Mouse (Mus musculus) liver, embryonic 15.5 days (tissue): Measurements from ENCODE around the gene Cbfb. TPM values are rescaled to one million over a fixed set of nuclear protein-coding genes. Genes with fewer than 3 reads are reported as not detected.
A peak's percentile ranks its signal among the peaks of the same experiment; 100 is the strongest.
"Not testable (repeated sequence)": the region's sequence is repeated elsewhere in the genome, so short reads cannot be mapped to it uniquely, and the experiment has no call there.

Source experiments
- ATAC-seq: fragments of 200-750 bp; cut with Nextera tagmentation; 2 replicates; pipeline ENCODE4 v1.8.0; 2017; ENCODE audit warnings: moderate number of reproducible peaks, mild to moderate bottlenecking, moderate library complexity; ENCODE audit not compliant: insufficient read depth
- H3K27ac ChIP-seq: fragments of 300-500 bp; sonication (generic); replicated peaks from 2 replicates; pipeline ENCODE4 v1.5.1; 2015; ENCODE audit warnings: mild to moderate bottlenecking, inconsistent platforms
- H3K27me3 ChIP-seq: fragments of 300-500 bp; sonication (generic); 2 replicates; pipeline ENCODE4 v1.6.1; 2015; ENCODE audit warnings: mild to moderate bottlenecking, inconsistent platforms
- H3K36me3 ChIP-seq: fragments of 300-500 bp; sonication (generic); replicated peaks from 2 replicates; pipeline ENCODE4 v1.6.1; 2015; ENCODE audit warnings: moderate library complexity, mild to moderate bottlenecking, inconsistent platforms
- H3K4me1 ChIP-seq: fragments of 300-500 bp; sonication (generic); replicated peaks from 2 replicates; pipeline ENCODE4 v1.6.1; 2015; ENCODE audit warnings: inconsistent platforms
- H3K4me2 ChIP-seq: fragments of 300-500 bp; sonication (generic); 2 replicates; pipeline ENCODE4 v1.6.1; 2015; ENCODE audit warnings: moderate library complexity, mild to moderate bottlenecking, inconsistent platforms
- H3K4me3 ChIP-seq: fragments of 300-500 bp; sonication (generic); replicated peaks from 2 replicates; pipeline ENCODE4 v1.5.1; 2015; ENCODE audit warnings: mild to moderate bottlenecking, inconsistent platforms
- H3K9ac ChIP-seq: fragments of 300-500 bp; sonication (generic); 2 replicates; pipeline ENCODE4 v1.6.1; 2015; ENCODE audit warnings: moderate library complexity, mild to moderate bottlenecking, inconsistent platforms
- H3K9me3 ChIP-seq: fragments of 300-500 bp; sonication (generic); replicated peaks from 2 replicates; pipeline ENCODE4 v1.6.1; 2016; ENCODE audit warnings: inconsistent platforms
- WGBS: fragments of 180-500 bp; shearing (Covaris S2); methylation state at CpG from one replicate; pipeline ENCODE4 v1.1.7; 2015; ENCODE audit warnings: mixed read lengths; ENCODE audit not compliant: insufficient replicate concordance; 5-methylcytosine and 5-hydroxymethylcytosine counted together
- polyA plus RNA-seq: library from polyadenylated mRNA; unstranded; fragments of >200 nt; fragmentation: Nextera tagmentation; extraction: Ambion mirVana; gene quantifications from 2 replicates; pipeline ENCODE4 v1.2.1, GENCODE M21; 2015

The Cbfb gene
- polyA plus RNA-seq, 1 experiment from 2014 or later = 6.5 TPM

DNA sequence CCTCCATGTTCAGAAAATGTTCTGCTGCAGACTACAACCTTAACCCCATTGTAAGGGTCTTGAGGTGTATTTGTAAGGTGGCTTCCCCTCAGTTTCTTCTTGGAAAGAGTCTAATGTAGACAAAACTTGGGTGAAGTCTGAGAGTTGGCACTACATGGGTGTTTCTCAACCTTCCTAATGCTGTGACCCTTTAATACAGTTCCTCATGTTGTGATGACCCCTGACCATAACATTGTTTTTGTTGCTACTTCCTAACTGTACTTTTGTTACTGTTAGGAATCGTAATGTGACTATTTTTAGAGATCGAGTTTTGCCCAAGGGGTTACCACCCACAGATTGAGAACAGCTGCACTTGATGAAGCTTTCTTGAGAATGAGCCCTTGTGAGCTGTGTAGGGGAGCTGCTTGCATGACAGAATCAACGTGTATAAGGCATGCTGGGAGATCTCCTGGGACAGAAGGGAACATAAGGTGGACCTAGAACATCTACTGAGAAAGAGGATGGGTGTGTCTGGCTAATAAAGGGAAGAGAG is 9.3 kb upstream of the Cbfb start:
- H3K36me3 ChIP-seq = no peaks in the 10 kb centered on the region
- ATAC-seq = no peak
- WGBS = 38% methylated on average over 3 of the region's 3 CpGs
- H3K4me2 ChIP-seq = no peak overlapping the region
- no peaks in the 10 kb centered on the region; the same call in 1 of the 2 replicates for H3K27me3 ChIP-seq
- H3K4me1 ChIP-seq = no peaks in the 10 kb centered on the region
- no peak overlapping the region for H3K27ac ChIP-seq
- H3K4me3 ChIP-seq = no peak overlapping the region
- H3K9me3 ChIP-seq = no peaks in the 10 kb centered on the region
- no peak overlapping the region for H3K9ac ChIP-seq

DNA sequence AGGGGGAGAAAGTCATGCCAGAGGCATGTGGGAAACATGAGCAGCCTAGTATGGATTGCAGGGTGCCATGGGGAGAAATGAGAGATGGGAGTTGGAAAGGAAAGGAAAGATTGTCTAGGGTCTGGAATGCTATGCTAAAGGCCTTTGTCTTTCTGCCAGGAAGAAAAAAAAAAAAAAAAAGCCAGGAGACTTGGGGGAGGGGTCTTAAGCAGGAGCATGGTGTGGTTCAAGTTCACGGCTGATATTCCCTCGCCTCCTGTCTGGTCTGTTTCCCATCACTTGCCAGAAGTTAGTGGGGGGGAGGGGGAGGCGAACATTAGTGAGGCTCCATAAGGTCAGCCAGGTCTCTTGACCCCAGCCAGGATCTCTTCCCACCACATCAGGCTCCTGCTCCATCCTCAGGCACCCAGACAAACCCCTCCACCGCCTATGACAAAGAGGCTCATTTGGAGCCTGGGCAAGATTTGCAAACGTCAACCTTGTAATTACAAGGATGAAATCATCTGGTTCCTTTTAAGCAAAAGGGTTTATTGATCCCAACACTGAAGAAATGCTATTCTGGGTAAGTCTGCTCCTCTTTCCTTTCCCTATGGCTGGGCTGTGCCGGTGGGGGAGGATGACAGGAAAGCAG is 6.1 kb upstream of the Cbfb start:
- H3K27me3 ChIP-seq = peaks cover 13% of the 10 kb centered on the region
- no peak overlapping the region for H3K9ac ChIP-seq
- no peak overlapping the region for H3K27ac ChIP-seq
- no peaks in the 10 kb centered on the region for H3K4me1 ChIP-seq
- no peak overlapping the region for H3K4me2 ChIP-seq
- no peak for ATAC-seq
- H3K36me3 ChIP-seq = no peaks in the 10 kb centered on the region
- H3K4me3 ChIP-seq = no peak overlapping the region
- no peaks in the 10 kb centered on the region for H3K9me3 ChIP-seq
- WGBS = 28% methylated on average over 6 of the region's 6 CpGs

DNA sequence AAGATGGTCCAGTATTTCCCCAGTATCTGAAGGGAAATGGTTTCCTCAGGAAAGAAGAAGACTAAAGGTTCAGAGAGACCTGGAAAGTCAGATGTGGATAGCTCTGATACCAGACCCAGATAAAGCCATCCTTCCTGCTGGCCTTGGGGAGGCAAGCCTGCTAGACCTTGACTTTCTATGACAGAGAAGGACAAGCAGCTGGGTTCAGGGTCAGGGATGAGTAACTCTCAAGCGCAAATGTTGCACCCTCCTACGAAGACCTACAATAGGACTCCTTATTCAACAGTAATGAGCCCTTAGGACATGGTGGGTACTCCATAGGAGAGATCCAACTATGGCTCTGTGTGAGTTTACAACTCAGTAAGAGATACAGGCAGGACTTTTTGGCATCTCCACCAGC is 5.3 kb upstream of the Cbfb start:
- Histone ChIP-seq H3K27me3 (peaks cover 21% of the 10 kb centered on the region), H3K4me3 (no peak overlapping the region), H3K4me2 (no peak overlapping the region), H3K27ac (no peak overlapping the region), H3K4me1 (peaks cover under 1% of the 10 kb centered on the region; the same call in 1 of the 2 replicates), H3K9me3 (no peaks in the 10 kb centered on the region), H3K9ac (no peak overlapping the region), H3K36me3 (no peaks in the 10 kb centered on the region)
- 77% methylated on average over 2 of the region's 2 CpGs for WGBS
- ATAC-seq = no peak

DNA sequence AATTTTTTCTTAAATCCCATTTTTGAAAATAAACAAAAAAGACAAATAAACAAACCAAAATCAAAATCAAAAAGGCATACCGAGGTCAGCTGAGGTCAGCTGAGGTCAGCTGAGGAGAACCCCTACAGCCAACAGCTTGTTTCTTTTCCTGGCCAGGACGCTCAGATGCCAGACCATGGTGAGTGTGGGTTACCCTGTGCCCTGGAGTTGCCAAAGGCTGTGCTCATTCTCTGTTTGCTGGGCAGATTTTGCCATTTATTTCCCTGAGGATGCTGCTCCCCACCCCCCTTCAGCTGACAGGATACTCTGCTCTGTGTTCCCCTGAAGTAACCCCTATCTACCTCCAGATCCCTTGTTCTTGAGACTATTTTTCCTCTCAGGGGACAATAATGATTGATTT is 3.4 kb upstream of the Cbfb start:
- H3K4me3 ChIP-seq = no peak overlapping the region
- peaks cover 18% of the 10 kb centered on the region for H3K4me1 ChIP-seq
- no peak for ATAC-seq
- no peaks in the 10 kb centered on the region for H3K36me3 ChIP-seq
- H3K9ac ChIP-seq = no peak overlapping the region
- H3K9me3 ChIP-seq = no peaks in the 10 kb centered on the region
- H3K4me2 ChIP-seq = no peak overlapping the region
- no peak overlapping the region for H3K27ac ChIP-seq
- H3K27me3 ChIP-seq = peaks cover 40% of the 10 kb centered on the region
- WGBS = 52% methylated on average over 2 of the region's 2 CpGs

DNA sequence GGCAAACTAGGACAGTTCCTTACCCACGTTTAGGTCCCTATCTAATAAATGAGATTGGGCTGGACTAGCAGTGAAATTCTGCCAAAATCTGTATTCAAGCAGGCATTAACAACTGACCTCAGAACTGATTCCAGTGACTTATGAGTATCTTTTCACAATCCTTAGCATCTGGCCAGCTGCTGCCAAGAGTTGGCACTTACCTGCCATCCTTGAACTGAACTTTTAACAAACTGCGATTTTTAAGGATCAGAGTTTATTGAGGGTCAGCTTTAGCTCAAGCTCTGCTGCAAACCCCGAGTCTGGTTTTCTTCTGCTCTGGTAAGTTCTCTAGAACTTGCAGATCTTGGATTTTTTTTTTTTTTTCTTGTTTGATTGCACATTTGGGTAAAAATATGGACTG is 892 bp upstream of the Cbfb start:
- ATAC-seq = no peak
- H3K4me2 ChIP-seq = peak overlapping the region; percentile 79; the same call in 1 of the 2 replicates

DNA sequence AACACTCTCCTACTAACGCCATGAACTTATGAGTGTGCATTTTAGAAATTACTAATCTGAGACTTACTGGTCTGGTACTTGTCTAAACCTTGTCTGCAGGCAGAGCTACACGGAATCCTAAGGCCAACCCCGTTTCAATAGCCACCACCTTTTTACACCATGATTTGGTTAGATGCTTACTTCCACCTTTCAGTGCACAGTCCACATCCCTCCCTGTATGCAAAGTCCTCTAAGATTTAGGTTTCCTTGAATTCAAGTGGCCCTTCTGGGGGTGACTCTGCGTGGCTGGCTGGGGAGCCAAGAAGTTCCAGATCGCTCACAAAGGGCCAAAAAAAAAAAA is 463 bp upstream of the Cbfb start:
- Histone ChIP-seq H3K9me3 (no peaks in the 10 kb centered on the region), H3K4me1 (peaks cover 20% of the 10 kb centered on the region), H3K27me3 (peaks cover 57% of the 10 kb centered on the region), H3K4me3 (peak overlapping the region; percentile 67), H3K27ac (0 out of 2 replicates have a peak overlapping the region, but pooled peaks have one; percentile 38), H3K36me3 (no peaks in the 10 kb centered on the region), H3K4me2 (peak overlapping the region; percentile 79), H3K9ac (no peak overlapping the region)
- peak; percentile 8; the same call in 1 of the 2 replicates for ATAC-seq
- WGBS = 3% methylated on average over 5 of the region's 5 CpGs

More for the DNA sequence above, 892 bp upstream of the Cbfb start:
- no peaks in the 10 kb centered on the region for H3K36me3 ChIP-seq
- H3K9ac ChIP-seq = no peak overlapping the region
- peaks cover 20% of the 10 kb centered on the region for H3K4me1 ChIP-seq
- no peak overlapping the region for H3K27ac ChIP-seq
- no peaks in the 10 kb centered on the region for H3K9me3 ChIP-seq
- H3K27me3 ChIP-seq = peaks cover 57% of the 10 kb centered on the region
- WGBS = 38% methylated on average over 3 of the region's 3 CpGs
- H3K4me3 ChIP-seq = no peak overlapping the region

DNA sequence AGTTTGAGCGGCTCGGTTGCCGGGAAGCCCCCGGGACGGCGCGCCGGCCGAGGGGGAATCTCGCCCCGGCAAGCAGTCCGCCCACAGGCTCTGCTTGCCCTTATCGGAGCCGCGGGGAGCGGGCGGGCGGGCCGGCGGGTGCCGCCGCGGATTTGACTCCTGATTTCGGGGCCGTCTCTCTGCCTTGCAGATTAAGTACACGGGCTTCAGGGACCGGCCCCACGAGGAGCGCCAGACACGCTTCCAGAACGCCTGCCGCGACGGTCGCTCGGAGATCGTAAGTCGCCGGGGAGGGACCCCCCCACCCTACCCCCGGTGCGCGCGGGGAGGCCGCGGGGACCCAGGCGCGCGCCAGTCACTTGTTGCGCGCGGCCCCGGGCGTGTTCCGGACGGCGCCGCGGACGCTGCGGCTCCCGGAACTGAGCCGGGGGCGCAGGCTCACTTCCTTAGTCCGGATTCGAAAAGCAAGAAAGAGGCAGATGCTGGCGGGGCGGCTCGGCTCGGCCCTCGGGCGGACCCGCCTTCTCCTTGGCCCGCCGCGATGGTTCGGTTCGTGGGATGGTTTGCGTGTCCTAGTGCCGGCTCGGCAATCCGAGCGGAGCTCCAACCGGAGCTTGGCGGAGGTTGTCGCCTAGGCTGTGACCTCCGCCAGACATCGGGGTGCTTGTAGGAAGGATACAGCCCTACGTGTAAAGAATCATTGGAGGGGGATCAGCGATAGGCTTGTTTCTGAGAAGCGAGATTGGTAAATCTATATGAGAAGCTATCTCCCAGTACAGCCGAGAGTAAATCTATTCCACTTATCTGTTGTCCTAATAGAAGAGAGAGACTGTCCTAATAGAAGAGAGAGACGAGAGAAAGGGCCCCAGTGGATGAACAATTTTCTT is 885 bp downstream of the Cbfb start:
- H3K27ac ChIP-seq = peak overlapping the region; percentile 80
- peak; percentile 38 for ATAC-seq
- H3K36me3 ChIP-seq = no peaks in the 10 kb centered on the region
- H3K4me1 ChIP-seq = peaks cover 20% of the 10 kb centered on the region
- under 1% methylated on average over 91 of the region's 92 CpGs for WGBS
- peak overlapping the region; percentile 58 for H3K9ac ChIP-seq
- no peaks in the 10 kb centered on the region for H3K9me3 ChIP-seq
- H3K4me2 ChIP-seq = peak overlapping the region; percentile 79
- peak overlapping the region; percentile 67 for H3K4me3 ChIP-seq
- peaks cover 57% of the 10 kb centered on the region for H3K27me3 ChIP-seq

DNA sequence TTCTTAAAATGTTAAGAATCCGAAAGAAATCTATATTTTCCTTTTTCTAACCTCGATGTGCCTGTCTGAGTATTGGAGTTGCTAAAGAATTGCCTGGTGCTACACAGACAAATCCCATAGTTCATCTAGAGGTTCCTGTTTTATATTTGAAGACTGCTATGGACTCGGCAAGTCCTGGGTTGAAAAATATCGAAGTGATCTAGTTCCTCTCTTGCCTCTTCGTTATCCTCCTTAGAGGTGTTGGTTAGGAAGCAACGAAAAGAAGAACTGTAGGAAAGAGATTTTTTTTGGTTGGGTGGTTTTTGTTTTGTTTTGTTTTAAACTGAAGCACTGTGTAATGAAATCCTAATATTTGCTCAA is 1.5 kb downstream of the Cbfb start:
- H3K4me2 ChIP-seq = peak overlapping the region; percentile 79
- peak overlapping the region; percentile 67 for H3K4me3 ChIP-seq
- H3K36me3 ChIP-seq = no peaks in the 10 kb centered on the region
- no peak overlapping the region for H3K9ac ChIP-seq
- WGBS = 7% methylated on average over 6 of the region's 6 CpGs
- H3K27ac ChIP-seq = 0 out of 2 replicates have a peak overlapping the region, but pooled peaks have one; percentile 80
- H3K27me3 ChIP-seq = peaks cover 57% of the 10 kb centered on the region
- peaks cover 20% of the 10 kb centered on the region for H3K4me1 ChIP-seq
- no peak for ATAC-seq
- no peaks in the 10 kb centered on the region for H3K9me3 ChIP-seq

DNA sequence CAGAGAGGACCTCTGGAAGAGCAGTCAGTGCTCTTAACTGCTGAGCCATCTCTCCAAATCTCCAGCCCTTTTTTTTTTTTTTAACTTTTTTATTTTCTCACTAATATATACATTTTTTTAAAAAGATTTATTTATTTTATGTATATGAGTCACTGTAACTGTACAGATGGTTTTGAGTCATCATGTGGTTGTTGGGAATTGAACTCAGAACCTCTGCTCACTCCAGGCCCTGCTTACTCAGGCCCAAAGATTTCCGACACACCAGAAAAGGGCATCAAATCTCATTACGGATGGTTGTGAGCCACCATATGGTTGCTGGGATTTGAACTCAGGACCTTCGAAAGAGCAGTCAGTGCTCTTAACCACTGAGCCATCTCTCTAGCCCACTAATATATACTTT is 4.8 kb downstream of the Cbfb start:
- ATAC-seq = not testable (repeated sequence)

DNA sequence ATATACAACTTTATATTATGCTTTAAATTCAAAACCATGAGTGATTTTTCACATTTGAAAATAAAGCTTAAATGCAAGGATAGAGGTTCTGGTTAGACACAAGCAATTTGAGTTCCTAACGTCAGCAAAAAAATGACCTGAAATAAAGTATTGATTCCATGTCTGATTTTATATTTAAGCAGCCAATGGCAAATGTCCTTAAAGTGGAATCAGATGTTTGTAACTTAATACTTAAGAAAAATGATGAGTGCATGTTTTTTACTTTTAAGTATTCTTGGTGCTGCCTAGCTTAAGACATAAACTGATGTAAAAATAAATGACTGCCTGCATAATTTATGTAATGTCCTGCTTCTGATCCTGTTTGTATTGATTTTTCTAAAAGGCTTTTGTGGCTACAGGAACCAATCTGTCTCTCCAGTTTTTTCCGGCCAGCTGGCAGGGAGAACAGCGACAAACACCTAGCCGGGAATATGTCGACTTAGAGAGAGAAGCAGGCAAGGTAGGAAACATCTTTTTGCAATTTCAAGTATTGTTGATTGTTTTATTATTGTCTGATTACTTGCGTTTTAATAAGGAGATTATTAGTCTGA is 7.8 kb downstream of the Cbfb start:
- no peaks in the 10 kb centered on the region for H3K9me3 ChIP-seq
- H3K4me3 ChIP-seq = no peak overlapping the region
- H3K36me3 ChIP-seq = peaks cover 4% of the 10 kb centered on the region; the same call in 1 of the 2 replicates
- no peak overlapping the region for H3K27ac ChIP-seq
- no peak overlapping the region for H3K9ac ChIP-seq
- no peak for ATAC-seq
- no peaks in the 10 kb centered on the region for H3K4me1 ChIP-seq
- WGBS = 76% methylated on average over 6 of the region's 6 CpGs
- H3K27me3 ChIP-seq = peaks cover 7% of the 10 kb centered on the region; the same call in 1 of the 2 replicates
- no peak overlapping the region for H3K4me2 ChIP-seq

More for the DNA sequence above, 4.8 kb downstream of the Cbfb start:
- H3K4me2 ChIP-seq, H3K9ac ChIP-seq, H3K9me3 ChIP-seq, H3K36me3 ChIP-seq, H3K4me3 ChIP-seq, H3K27ac ChIP-seq: not testable (repeated sequence)
- WGBS = 75% methylated on average over 3 of the region's 3 CpGs
- H3K27me3 ChIP-seq = peaks cover 35% of the 10 kb centered on the region
- peaks cover 19% of the 10 kb centered on the region for H3K4me1 ChIP-seq

DNA sequence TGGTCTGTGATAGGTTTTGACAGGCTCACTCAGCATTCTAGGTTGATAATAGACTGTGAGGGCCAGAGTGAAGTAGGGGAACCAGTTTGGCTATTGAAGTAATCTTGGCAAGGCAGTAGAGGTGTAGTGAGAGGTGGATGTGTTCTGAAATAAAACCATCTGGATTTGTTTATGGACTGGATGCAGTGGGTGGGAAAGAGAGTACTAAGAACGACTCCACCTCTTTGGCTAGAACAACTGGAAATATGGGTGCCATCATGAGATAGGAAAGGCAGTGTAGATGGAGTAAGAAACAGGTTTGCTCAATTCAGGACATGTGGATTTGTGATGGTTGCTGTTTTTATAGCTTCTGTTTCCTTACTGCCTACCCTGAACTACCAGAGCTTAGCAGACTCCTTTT is 11.7 kb downstream of the Cbfb start:
- H3K4me3 ChIP-seq = no peak overlapping the region
- H3K4me1 ChIP-seq = no peaks in the 10 kb centered on the region
- H3K27ac ChIP-seq = no peak overlapping the region
- peaks cover 3% of the 10 kb centered on the region; the same call in 1 of the 2 replicates for H3K36me3 ChIP-seq
- WGBS = 60% methylated on average over 1 of the region's 1 CpGs
- no peaks in the 10 kb centered on the region for H3K27me3 ChIP-seq
- no peak overlapping the region for H3K9ac ChIP-seq
- no peak for ATAC-seq
- no peak overlapping the region for H3K4me2 ChIP-seq
- H3K9me3 ChIP-seq = no peaks in the 10 kb centered on the region
